ENCODE assay signal across 11 mouse cellular contexts in genomic region chr8:122520611-122521010, GRCm38 (mm10). TPM values are rescaled to one million over a fixed set of nuclear protein-coding genes. Genes with fewer than 3 reads are reported as not detected.
DNase-seq lines count a peak whose midpoint lies in the region; ATAC-seq and TF ChIP-seq lines count a peak whose summit lies in the region.
"Had no signal": no experiment of that assay in that cellular context is flagged by ENCODE, and none has a peak within 500 bp of the region (broad histone marks: within the 10 kb centered on the region; RNA-seq: fewer than 3 reads in every experiment).

No protein-coding gene starts in this region.

- H3K4me2 ChIP-seq in limb, embryonic 13.5 days (replicated peaks), result no peak overlapping the region

- in situ Hi-C loops in ES-E14 (cut with MboI; ENCODE audit: low sequenced_read_pairs in 2 of 2, unreplicated experiment in 2 of 2), result no loop called here

- no peaks in the 10 kb centered on the region for H3K27me3 ChIP-seq in limb, embryonic 13.5 days

- ATAC-seq in limb, embryonic 13.5 days (ENCODE audit: low FRiP score, low read depth), result no peak

- H3K9ac ChIP-seq in ES-E14 (ENCODE audit: insufficient read depth, low read depth, low read length, poor library complexity, severe bottlenecking), result peak overlapping the region; percentile 1; the same call in 1 of the 2 replicates
- no peak overlapping the region for H3K9ac ChIP-seq in limb, embryonic 13.5 days
- H3K9ac ChIP-seq: liver, embryonic 14.5 days had no signal

- peaks cover 4% of the 10 kb centered on the region; the same call in 1 of the 2 replicates for H3K36me3 ChIP-seq in ES-E14 (ENCODE audit: control insufficient read depth, insufficient read depth, low read length, poor library complexity, severe bottlenecking)
- H3K36me3 ChIP-seq in limb, embryonic 13.5 days, result no peaks in the 10 kb centered on the region

- DNase-seq in heart, adult 11 months, result peak; percentile 95
- no peak for DNase-seq in heart, adult 9 months (ENCODE audit: low spot score in 2 of 2)
- peak; percentile 27 to 46 for DNase-seq in kidney, postnatal 25 days
- no peak for DNase-seq in kidney, adult 8-10 months
- no peak for DNase-seq in ES-E14 (ENCODE audit: low read depth, low spot score)
- DNase-seq in right cerebral cortex, adult 18-20 months, result no peak
- DNase-seq in left cerebral cortex, adult 11 months (ENCODE audit: low spot score), result no peak
- DNase-seq: adrenal gland, adult 2 months; gastrocnemius, postnatal 14 days had no signal

- no peaks in the 10 kb centered on the region for H3K9me3 ChIP-seq in ES-E14 (ENCODE audit: control insufficient read depth, insufficient read depth, low read depth, low read length)
- no peaks in the 10 kb centered on the region for H3K9me3 ChIP-seq in limb, embryonic 13.5 days

- WGBS in limb, embryonic 13.5 days, result 84% methylated on average over 11 of the region's 11 CpGs

- peaks cover 18 to 47% of the 10 kb centered on the region in 2 experiments for H3K4me1 ChIP-seq in ES-E14 (ENCODE audit: control insufficient read depth in 2 of 2, insufficient read depth in 2 of 2, low read length in 2 of 2, poor library complexity in 1 of 2)
- H3K4me1 ChIP-seq in limb, embryonic 13.5 days, result peaks cover 57% of the 10 kb centered on the region

- H3K4me3 ChIP-seq in ES-E14 (ENCODE audit: insufficient read depth in 1 of 2, low read depth in 1 of 2, low read length in 2 of 2, poor library complexity in 1 of 2, severe bottlenecking in 1 of 2), result no peak overlapping the region
- H3K4me3 ChIP-seq in limb, embryonic 13.5 days, result no peak overlapping the region

- H3K27ac ChIP-seq in ES-E14 (ENCODE audit: insufficient read depth, low read depth, low read length, poor library complexity, severe bottlenecking), result no peak overlapping the region
- H3K27ac ChIP-seq in limb, embryonic 13.5 days, result peak overlapping the region; percentile 22; the same call in 1 of the 2 replicates
- H3K27ac ChIP-seq: liver, embryonic 14.5 days had no signal

TF ChIP-seq in ES-E14, 5 proteins besides CTCF, POLR2A, EP300 and RAD21:
- no peak for TF ChIP-seq CHD2 (IDR thresholded peaks at IDR 0.05; ENCODE audit: low read depth, low read length)
- TF ChIP-seq MAFK (IDR thresholded peaks at IDR 0.05; ENCODE audit: insufficient read depth, low read depth, low read length), result no peak
- TF ChIP-seq ZNF384 (IDR thresholded peaks at IDR 0.05; ENCODE audit: low read depth, low read length), result no peak
- no peak for TF ChIP-seq HCFC1 (IDR thresholded peaks at IDR 0.05; ENCODE audit: borderline replicate concordance, insufficient read depth, low read length)
- no peak for TF ChIP-seq ZC3H11A (IDR thresholded peaks at IDR 0.05; ENCODE audit: borderline replicate concordance, low read depth, low read length)

RNA-seq across cellular contexts. Expression of gene Piezo1, which starts 30.5 kb away (rescaled TPM):
- 204 and 335 TPM in 2 replicates for total RNA-seq in ES-E14 (2012; rRNA removed)
- polyA plus RNA-seq in limb, embryonic 13.5 days (2015; fragmentation: Nextera tagmentation; extraction: Ambion mirVana), result 14.0 and 14.7 TPM in 2 replicates

RNA-seq across cellular contexts. Expression of gene Ctu2, which starts 44.7 kb away (rescaled TPM):
- 79.8 and 96.0 TPM in 2 replicates for total RNA-seq in ES-E14 (2012; rRNA removed)
- 56.7 and 59.4 TPM in 2 replicates for polyA plus RNA-seq in limb, embryonic 13.5 days (2015; fragmentation: Nextera tagmentation; extraction: Ambion mirVana)

RNA-seq across cellular contexts. Expression of gene Rnf166, which starts 44.7 kb away (rescaled TPM):
- 10.8 and 15.0 TPM in 2 replicates for total RNA-seq in ES-E14 (2012; rRNA removed)
- polyA plus RNA-seq in limb, embryonic 13.5 days (2015; fragmentation: Nextera tagmentation; extraction: Ambion mirVana), result 51.2 and 52.6 TPM in 2 replicates

RNA-seq across cellular contexts. Expression of gene Cdt1, which starts 47.2 kb away (rescaled TPM):
- total RNA-seq in ES-E14 (2012; rRNA removed), result 139 and 168 TPM in 2 replicates
- polyA plus RNA-seq in limb, embryonic 13.5 days (2015; fragmentation: Nextera tagmentation; extraction: Ambion mirVana), result 39.3 and 40.2 TPM in 2 replicates

RNA-seq across cellular contexts. Expression of gene Aprt, which starts 56.1 kb away (rescaled TPM):
- total RNA-seq in ES-E14 (2012; rRNA removed), result 400 and 412 TPM in 2 replicates
- polyA plus RNA-seq in limb, embryonic 13.5 days (2015; fragmentation: Nextera tagmentation; extraction: Ambion mirVana), result 335 and 351 TPM in 2 replicates

Comparison
In these comparisons a context has a peak if more than half of its experiments do, and no peak if none do; other contexts are left out.
1. DNase-seq: peak in heart, adult 11 months (single experiment) and kidney, postnatal 25 days (2 of 2); none in heart, adult 9 months (0 of 2), kidney, adult 8-10 months (0 of 2), ES-E14 (single experiment), right cerebral cortex, adult 18-20 months (single experiment) and left cerebral cortex, adult 11 months (single experiment).